Mouse (Mus musculus) liver, embryonic 14.5 days (tissue): ENCODE data around the gene Spaca6.

Experiments
- CTCF ChIP-seq: IDR thresholded peaks from 2 replicates; pipeline ENCODE4 v1.5.1; 2016; ENCODE audit warnings: antibody characterized with exemption, low read depth, control low read depth
- EP300 ChIP-seq: IDR thresholded peaks from 2 replicates; pipeline ENCODE4 v1.6.1; 2016; ENCODE audit warnings: antibody characterized with exemption, low read depth

GRCm38 (mm10) chr17:17883840-17884239 is 56.9 kb downstream of the Spaca6 start, which contains the start of gene Fpr1:
- TF ChIP-seq CTCF (no peak), EP300 (no peak)
